ENCODE assay signal across 8 mouse cellular contexts in the genomic region with DNA sequence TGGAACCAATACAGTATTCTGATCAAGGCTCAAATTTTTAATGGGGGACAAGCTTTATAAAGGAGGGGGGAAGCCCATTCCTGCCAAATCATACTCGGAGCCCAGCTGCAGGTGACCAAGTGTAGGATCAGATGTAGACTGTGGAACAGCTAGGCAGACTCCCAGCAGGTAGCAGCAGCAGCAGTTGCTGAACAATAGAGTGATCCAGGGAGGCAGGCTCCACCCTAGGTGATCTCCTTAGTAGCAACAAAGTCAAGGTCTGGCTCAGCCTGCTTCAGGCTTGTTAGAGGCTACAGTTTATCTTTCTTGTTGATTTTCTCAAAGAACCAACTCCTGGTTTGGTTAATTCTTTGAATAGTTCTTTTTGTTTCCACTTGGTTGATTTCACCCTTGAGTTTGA. TPM values are rescaled to one million over a fixed set of nuclear protein-coding genes. Genes with fewer than 3 reads are reported as not detected.
A peak's percentile ranks its signal among the peaks of the same experiment; 100 is the strongest.
DNase-seq lines count a peak whose midpoint lies in the region; TF ChIP-seq lines count a peak whose summit lies in the region.
"Not testable (repeated sequence)": the region's sequence is repeated elsewhere in the genome, so short reads cannot be mapped to it uniquely, and the experiment has no call there.

No protein-coding gene starts in this region.

- H3K36me3 ChIP-seq in E14TG2a.4 (ENCODE audit: insufficient read depth, low read length); ES-Bruce4 (ENCODE audit: control insufficient read depth, insufficient read depth, low read length, poor library complexity, severe bottlenecking); ES-E14 (ENCODE audit: control insufficient read depth, insufficient read depth, low read length, poor library complexity, severe bottlenecking): not testable (repeated sequence)

- TF ChIP-seq POLR2A in ES-Bruce4 (IDR thresholded peaks at IDR 0.05; ENCODE audit: insufficient read depth, low read length), result not testable (repeated sequence)

- not testable (repeated sequence) for H3K9me3 ChIP-seq in E14TG2a.4 (ENCODE audit: low read length); ES-Bruce4 (replicated peaks; ENCODE audit: control insufficient read depth, insufficient read depth, low read length, poor library complexity, severe bottlenecking); ES-E14 (ENCODE audit: control insufficient read depth, insufficient read depth, low read depth, low read length)

- peak; percentile 90 for TF ChIP-seq EP300 in ES-Bruce4 (IDR thresholded peaks at IDR 0.05; ENCODE audit: insufficient read depth, low read depth, low read length)

- in situ Hi-C loops in ES-E14 (cut with MboI; ENCODE audit: low sequenced_read_pairs in 2 of 2, unreplicated experiment in 2 of 2), result not testable (repeated sequence)

- DNase-seq in ES-CJ7 (ENCODE audit: low read depth, low spot score) (peak; percentile 90), ES-E14 (ENCODE audit: low read depth, low spot score) (peak; percentile 54), R1 (ENCODE audit: low read depth, low spot score) (peak; percentile 93), WW6 (ENCODE audit: low read depth, low spot score) (peak; percentile 49), ZHBTc4 (ENCODE audit: low read depth, low spot score) (peak; percentile 86)
- DNase-seq in testis, postnatal 14 days (ENCODE audit: low spot score), result peak; percentile 27

- H3K27me3 ChIP-seq in E14TG2a.4 (ENCODE audit: insufficient read depth, low read length); ES-Bruce4 (ENCODE audit: control insufficient read depth, insufficient read depth, low read length, poor library complexity, severe bottlenecking): not testable (repeated sequence)

- peak overlapping the region; percentile 45 for H3K4me3 ChIP-seq in E14TG2a.4 (replicated peaks; ENCODE audit: low read length)
- not testable (repeated sequence) for H3K4me3 ChIP-seq in ES-Bruce4 (ENCODE audit: low read depth, low read length)
- H3K4me3 ChIP-seq in ES-E14 (ENCODE audit: insufficient read depth in 1 of 2, low read depth in 1 of 2, low read length in 2 of 2, poor library complexity in 1 of 2, severe bottlenecking in 1 of 2), result peak overlapping the region in 1 of 2 experiments; percentile 18; a peak in 1 of 4 replicates

- H3K27ac ChIP-seq in ES-Bruce4 (ENCODE audit: insufficient read depth, low read length), result peak overlapping the region; percentile 71; the same call in 1 of the 2 replicates
- H3K27ac ChIP-seq in ES-E14 (ENCODE audit: insufficient read depth, low read depth, low read length, poor library complexity, severe bottlenecking), result not testable (repeated sequence)

- not testable (repeated sequence) for TF ChIP-seq CTCF in E14TG2a.4 (conservative IDR thresholded peaks at IDR 0.05; ENCODE audit: low read length); ES-Bruce4 (IDR thresholded peaks at IDR 0.05; ENCODE audit: low read depth, low read length)

- H3K9ac ChIP-seq in ES-Bruce4 (ENCODE audit: low read depth, poor library complexity, severe bottlenecking); ES-E14 (ENCODE audit: insufficient read depth, low read depth, low read length, poor library complexity, severe bottlenecking): not testable (repeated sequence)

- H3K4me1 ChIP-seq in E14TG2a.4 (replicated peaks; ENCODE audit: low read depth, low read length), result peaks cover 48% of the 10 kb centered on the region
- not testable (repeated sequence) for H3K4me1 ChIP-seq in ES-Bruce4 (ENCODE audit: control insufficient read depth, insufficient read depth, low read length); ES-E14 (ENCODE audit: control insufficient read depth in 2 of 2, insufficient read depth in 2 of 2, low read length in 2 of 2, poor library complexity in 1 of 2)

RNA-seq across cellular contexts. Expression of a gene that starts 27.1 kb away (rescaled TPM):
- 43.3 and 47.8 TPM in 2 replicates for polyA plus RNA-seq in ES-Bruce4 (2011; ENCODE audit: insufficient read depth, insufficient read length, low read depth, missing spikeins)
- total RNA-seq in ES-E14 (2012; rRNA removed), result 21.2 and 25.4 TPM in 2 replicates

RNA-seq across cellular contexts. Expression of a gene that starts 41.4 kb away (rescaled TPM):
- polyA plus RNA-seq in ES-Bruce4 (2011; ENCODE audit: insufficient read depth, insufficient read length, low read depth, missing spikeins), result 19.8 and 24.2 TPM in 2 replicates
- total RNA-seq in ES-E14 (2012; rRNA removed), result 17.4 and 19.0 TPM in 2 replicates

Comparison
In these comparisons a context has a peak if more than half of its experiments do, and no peak if none do; other contexts are left out.
1. DNase-seq: peak in every context shown above with its lines; median percentile 93 in R1; 90 in ES-CJ7; 86 in ZHBTc4; 54 in ES-E14; 49 in WW6; 27 in testis, postnatal 14 days.